Mouse (Mus musculus) neural tube, embryonic 12.5 days (tissue): ENCODE data around the gene Rhof. TPM values are rescaled to one million over a fixed set of nuclear protein-coding genes. Genes with fewer than 3 reads are reported as not detected.

Experiments
- ATAC-seq: fragments of 200-750 bp; cut with Nextera tagmentation; 2 replicates; pipeline ENCODE4 v1.8.0; 2017; ENCODE audit warnings: low read depth, mild to moderate bottlenecking, moderate TSS enrichment, moderate library complexity; ENCODE audit not compliant: low FRiP score
- H3K27ac ChIP-seq: fragments of 300-500 bp; sonication (generic); 2 replicates; pipeline ENCODE4 v1.5.1; 2016
- H3K27me3 ChIP-seq: fragments of 300-500 bp; sonication (generic); replicated peaks from 2 replicates; pipeline ENCODE4 v1.6.1; 2016; ENCODE audit warnings: mild to moderate bottlenecking
- H3K36me3 ChIP-seq: fragments of 300-500 bp; sonication (generic); 2 replicates; pipeline ENCODE4 v1.6.1; 2016; ENCODE audit warnings: mild to moderate bottlenecking
- H3K4me1 ChIP-seq: fragments of 300-500 bp; sonication (generic); 2 replicates; pipeline ENCODE4 v1.6.1; 2016
- H3K4me2 ChIP-seq: fragments of 300-500 bp; sonication (generic); replicated peaks from 2 replicates; pipeline ENCODE4 v1.6.1; 2016; ENCODE audit warnings: mild to moderate bottlenecking
- H3K4me3 ChIP-seq: fragments of 300-500 bp; sonication (generic); 2 replicates; pipeline ENCODE4 v1.5.1; 2016
- H3K9ac ChIP-seq: fragments of 300-500 bp; sonication (generic); 2 replicates; pipeline ENCODE4 v1.6.1; 2016; ENCODE audit warnings: mild to moderate bottlenecking
- H3K9me3 ChIP-seq: fragments of 300-500 bp; sonication (generic); 2 replicates; pipeline ENCODE4 v1.6.1; 2016; ENCODE audit warnings: mild to moderate bottlenecking
- WGBS: fragments of 180-500 bp; shearing (Covaris S2); methylation state at CpG from one replicate; pipeline ENCODE4 v1.1.7; 2016; 5-methylcytosine and 5-hydroxymethylcytosine counted together
- polyA plus RNA-seq: library from polyadenylated mRNA; unstranded; fragments of >200 nt; fragmentation: Nextera tagmentation; extraction: Ambion mirVana; gene quantifications from 2 replicates; pipeline ENCODE4 v1.2.1, GENCODE M21; 2016

Rhof gene
- polyA plus RNA-seq, 1 experiment from 2014 or later, result 2.9 TPM

GRCm38 (mm10) chr5:123159446-123159845 is 27.0 kb upstream of the Rhof start:
- Histone ChIP-seq H3K27ac (no peak overlapping the region), H3K9me3 (no peaks in the 10 kb centered on the region), H3K4me2 (no peak overlapping the region), H3K27me3 (no peaks in the 10 kb centered on the region), H3K4me3 (no peak overlapping the region), H3K36me3 (peaks cover 86% of the 10 kb centered on the region), H3K4me1 (no peaks in the 10 kb centered on the region), H3K9ac (no peak overlapping the region)
- ATAC-seq, result no peak
- 93% methylated on average over 4 of the region's 4 CpGs for WGBS

- 92% methylated on average over 4 of the region's 4 CpGs for WGBS
- H3K4me1 ChIP-seq, result 0 out of 2 replicates have a peak, but pooled peaks cover 3% of the 10 kb centered on the region
- no peak overlapping the region for H3K9ac ChIP-seq
- no peak overlapping the region for H3K4me2 ChIP-seq
- H3K9me3 ChIP-seq, result no peaks in the 10 kb centered on the region
- no peaks in the 10 kb centered on the region for H3K27me3 ChIP-seq
- no peak overlapping the region for H3K4me3 ChIP-seq
- ATAC-seq, result no peak
- peaks cover 85% of the 10 kb centered on the region for H3K36me3 ChIP-seq
- H3K27ac ChIP-seq, result no peak overlapping the region
Measured at GRCm38 (mm10) chr5:123157972-123158371, 25.5 kb upstream of the Rhof start.

- H3K36me3 ChIP-seq, result peaks cover 85% of the 10 kb centered on the region
- WGBS, result 89% methylated on average over 12 of the region's 12 CpGs
- no peaks in the 10 kb centered on the region for H3K27me3 ChIP-seq
- ATAC-seq, result no peak
- H3K27ac ChIP-seq, result no peak overlapping the region
- no peak overlapping the region for H3K4me3 ChIP-seq
- H3K4me2 ChIP-seq, result no peak overlapping the region
- H3K4me1 ChIP-seq, result 0 out of 2 replicates have a peak, but pooled peaks cover 3% of the 10 kb centered on the region
- no peaks in the 10 kb centered on the region for H3K9me3 ChIP-seq
- no peak overlapping the region for H3K9ac ChIP-seq
Measured at GRCm38 (mm10) chr5:123156763-123157162, 24.3 kb upstream of the Rhof start.

- no peak overlapping the region for H3K27ac ChIP-seq
- peaks cover 14% of the 10 kb centered on the region for H3K4me1 ChIP-seq
- no peak overlapping the region for H3K4me3 ChIP-seq
- H3K9me3 ChIP-seq, result no peaks in the 10 kb centered on the region
- 59% methylated on average over 7 of the region's 7 CpGs for WGBS
- H3K4me2 ChIP-seq, result no peak overlapping the region
- H3K36me3 ChIP-seq, result peaks cover 85% of the 10 kb centered on the region
- no peaks in the 10 kb centered on the region for H3K27me3 ChIP-seq
- no peak overlapping the region for H3K9ac ChIP-seq
- ATAC-seq, result no peak
Measured at GRCm38 (mm10) chr5:123155425-123155824, 22.9 kb upstream of the Rhof start.

GRCm38 (mm10) chr5:123152901-123153300 is 20.4 kb upstream of the Rhof start:
- no peak overlapping the region for H3K9ac ChIP-seq
- WGBS, result 82% methylated on average over 1 of the region's 1 CpGs
- ATAC-seq, result no peak
- H3K36me3 ChIP-seq, result peaks cover 75% of the 10 kb centered on the region
- no peak overlapping the region for H3K4me2 ChIP-seq
- H3K27ac ChIP-seq, result no peak overlapping the region
- no peaks in the 10 kb centered on the region for H3K27me3 ChIP-seq
- H3K4me1 ChIP-seq, result peaks cover 40% of the 10 kb centered on the region
- no peak overlapping the region for H3K4me3 ChIP-seq
- H3K9me3 ChIP-seq, result no peaks in the 10 kb centered on the region

- Histone ChIP-seq H3K27ac (no peak overlapping the region), H3K4me2 (no peak overlapping the region; the same call in 1 of the 2 replicates), H3K4me1 (peaks cover 40% of the 10 kb centered on the region), H3K9me3 (no peaks in the 10 kb centered on the region), H3K36me3 (peaks cover 75% of the 10 kb centered on the region), H3K27me3 (no peaks in the 10 kb centered on the region), H3K9ac (no peak overlapping the region), H3K4me3 (no peak overlapping the region)
- no peak for ATAC-seq
- 96% methylated on average over 18 of the region's 19 CpGs for WGBS
Measured at GRCm38 (mm10) chr5:123151707-123152362, 19.3 kb upstream of the Rhof start.

- 49% methylated on average over 7 of the region's 7 CpGs for WGBS
- H3K9ac ChIP-seq, result peak overlapping the region; percentile 26; the same call in 1 of the 2 replicates
- H3K27ac ChIP-seq, result no peak overlapping the region
- ATAC-seq, result no peak
- no peaks in the 10 kb centered on the region for H3K9me3 ChIP-seq
- peak overlapping the region; percentile 59 for H3K4me2 ChIP-seq
- H3K4me1 ChIP-seq, result peaks cover 46% of the 10 kb centered on the region
- H3K4me3 ChIP-seq, result peak overlapping the region; percentile 31; the same call in 1 of the 2 replicates
- no peaks in the 10 kb centered on the region for H3K27me3 ChIP-seq
- peaks cover 78% of the 10 kb centered on the region for H3K36me3 ChIP-seq
Measured at GRCm38 (mm10) chr5:123151077-123151476, 18.6 kb upstream of the Rhof start.

GRCm38 (mm10) chr5:123150641-123151040 is 18.1 kb upstream of the Rhof start:
- WGBS, result 62% methylated on average over 7 of the region's 7 CpGs
- no peaks in the 10 kb centered on the region for H3K9me3 ChIP-seq
- H3K27ac ChIP-seq, result no peak overlapping the region
- H3K4me1 ChIP-seq, result peaks cover 50% of the 10 kb centered on the region
- H3K9ac ChIP-seq, result peak overlapping the region; percentile 26
- peaks cover 81% of the 10 kb centered on the region for H3K36me3 ChIP-seq
- H3K4me3 ChIP-seq, result peak overlapping the region; percentile 31
- no peaks in the 10 kb centered on the region for H3K27me3 ChIP-seq
- no peak for ATAC-seq
- peak overlapping the region; percentile 59 for H3K4me2 ChIP-seq

- H3K9me3 ChIP-seq, result no peaks in the 10 kb centered on the region
- H3K27me3 ChIP-seq, result no peaks in the 10 kb centered on the region
- ATAC-seq, result peak; percentile 76
- H3K36me3 ChIP-seq, result peaks cover 80% of the 10 kb centered on the region
- H3K4me3 ChIP-seq, result peak overlapping the region; percentile 31
- WGBS, result 8% methylated on average over 19 of the region's 19 CpGs
- no peak overlapping the region for H3K27ac ChIP-seq
- H3K4me1 ChIP-seq, result peaks cover 59% of the 10 kb centered on the region
- H3K9ac ChIP-seq, result 0 out of 2 replicates have a peak overlapping the region, but pooled peaks have one; percentile 26
- peak overlapping the region; percentile 59 for H3K4me2 ChIP-seq
Measured at GRCm38 (mm10) chr5:123149451-123150400, 17.2 kb upstream of the Rhof start.

- ATAC-seq, result no peak
- H3K36me3 ChIP-seq, result peaks cover 66% of the 10 kb centered on the region
- H3K9ac ChIP-seq, result 0 out of 2 replicates have a peak overlapping the region, but pooled peaks have one; percentile 2
- no peak overlapping the region for H3K4me3 ChIP-seq
- H3K4me1 ChIP-seq, result peaks cover 69% of the 10 kb centered on the region
- WGBS, result 82% methylated on average over 25 of the region's 25 CpGs
- H3K27me3 ChIP-seq, result no peaks in the 10 kb centered on the region
- peak overlapping the region; percentile 59 for H3K4me2 ChIP-seq
- no peaks in the 10 kb centered on the region for H3K9me3 ChIP-seq
- no peak overlapping the region for H3K27ac ChIP-seq
Measured at GRCm38 (mm10) chr5:123148073-123148722, 15.7 kb upstream of the Rhof start.

- Histone ChIP-seq H3K27ac (no peak overlapping the region), H3K4me2 (no peak overlapping the region)
Measured at GRCm38 (mm10) chr5:123147569-123147968, 15.1 kb upstream of the Rhof start.

GRCm38 (mm10) chr5:123146357-123146756 is 13.9 kb upstream of the Rhof start:
- H3K36me3 ChIP-seq, result peaks cover 47% of the 10 kb centered on the region
- peak overlapping the region; percentile 100 for H3K4me2 ChIP-seq
- no peaks in the 10 kb centered on the region for H3K9me3 ChIP-seq
- H3K4me1 ChIP-seq, result peaks cover 67% of the 10 kb centered on the region
- no peaks in the 10 kb centered on the region for H3K27me3 ChIP-seq
- WGBS, result 90% methylated on average over 11 of the region's 11 CpGs
- no peak for ATAC-seq
- 0 out of 2 replicates have a peak overlapping the region, but pooled peaks have one; percentile 100 for H3K9ac ChIP-seq
- H3K4me3 ChIP-seq, result no peak overlapping the region
- no peak overlapping the region for H3K27ac ChIP-seq

More at GRCm38 (mm10) chr5:123147569-123147968, 15.1 kb upstream of the Rhof start:
- no peaks in the 10 kb centered on the region for H3K9me3 ChIP-seq
- H3K4me1 ChIP-seq, result peaks cover 69% of the 10 kb centered on the region
- WGBS, result 85% methylated on average over 17 of the region's 17 CpGs
- ATAC-seq, result no peak
- no peaks in the 10 kb centered on the region for H3K27me3 ChIP-seq
- no peak overlapping the region for H3K9ac ChIP-seq
- no peak overlapping the region for H3K4me3 ChIP-seq
- H3K36me3 ChIP-seq, result peaks cover 60% of the 10 kb centered on the region
